Mouse (Mus musculus): ENCODE data around the gene Cntd1.
A peak's percentile ranks its signal among the peaks of the same experiment; 100 is the strongest.
"Not testable (repeated sequence)": the region's sequence is repeated elsewhere in the genome, so short reads cannot be mapped to it uniquely, and the experiment has no call there.

The Cntd1 gene

GRCm38 (mm10) chr11:101291231-101291630 is 12.4 kb downstream of the Cntd1 start:
- DNase-seq = no peak

GRCm38 (mm10) chr11:101295191-101295590 is 16.4 kb downstream of the Cntd1 start:
- DNase-seq = no peak

DNA sequence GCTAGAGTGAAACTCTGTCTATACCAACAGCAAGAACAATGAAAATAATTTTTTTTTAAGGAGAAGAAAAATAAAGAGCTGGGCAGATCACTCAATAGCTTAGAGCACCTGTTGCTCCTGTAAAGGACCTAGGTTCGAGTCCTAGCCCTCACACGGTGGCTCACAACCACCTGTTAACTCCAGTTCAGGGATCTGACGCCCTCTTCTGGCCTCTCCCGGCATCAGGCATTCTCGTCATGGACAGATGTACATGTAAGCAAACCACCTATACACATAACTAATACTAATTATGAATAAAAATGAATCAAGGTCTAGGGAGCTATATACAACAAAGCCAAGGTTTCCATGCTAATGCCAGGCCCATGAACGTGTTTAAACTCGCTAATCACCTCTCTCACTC is 22.1 kb downstream of the Cntd1 start:
- no peak for DNase-seq

GRCm38 (mm10) chr11:101301299-101302003 is 22.6 kb downstream of the Cntd1 start:
- DNase-seq = no peak

GRCm38 (mm10) chr11:101302004-101302798 is 23.4 kb downstream of the Cntd1 start, which contains the start of gene Becn1:
Gene Becn1, minus strand, starts transcription at chr11:101302286.
- peak; percentile 99 for DNase-seq

- DNase-seq = no peak
Measured at GRCm38 (mm10) chr11:101307744-101308143, 28.9 kb downstream of the Cntd1 start.

DNA sequence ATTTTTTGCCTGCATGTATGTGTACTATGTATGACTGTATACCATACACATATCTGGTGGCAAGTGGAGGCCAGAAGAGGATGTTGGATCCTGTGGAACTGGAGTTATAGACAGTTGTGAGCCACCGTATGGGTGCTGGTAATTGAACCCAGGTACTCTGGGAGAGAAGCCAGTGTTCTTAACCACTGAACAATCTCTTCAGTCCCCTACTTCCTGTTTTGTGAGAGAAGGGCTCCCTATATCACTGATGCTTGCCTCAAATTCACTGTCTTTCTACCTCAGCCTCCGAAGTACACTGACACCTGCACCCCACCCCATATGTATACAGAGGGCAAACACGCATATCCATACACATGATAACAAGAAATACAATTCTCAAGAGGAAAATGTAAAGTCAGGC is 32.3 kb downstream of the Cntd1 start:
- no peak for DNase-seq

GRCm38 (mm10) chr11:101312150-101312549 is 33.3 kb downstream of the Cntd1 start:
- no peak for DNase-seq

- DNase-seq = no peak
Measured at GRCm38 (mm10) chr11:101314567-101314966, 35.8 kb downstream of the Cntd1 start.

- no peak for DNase-seq
Measured at GRCm38 (mm10) chr11:101315082-101315650, 36.4 kb downstream of the Cntd1 start.

GRCm38 (mm10) chr11:101315665-101316500 is 37.1 kb downstream of the Cntd1 start, which contains the start of gene Psme3:
Gene Psme3, plus strand, starts transcription at chr11:101316213.
- peak; percentile 90 for DNase-seq

GRCm38 (mm10) chr11:101316501-101316917 is 37.7 kb downstream of the Cntd1 start:
- DNase-seq = peak; percentile 33

- peak; percentile 75 for DNase-seq
Measured at GRCm38 (mm10) chr11:101323609-101324008, 44.8 kb downstream of the Cntd1 start.

- DNase-seq = no peak
Measured at GRCm38 (mm10) chr11:101324763-101325162, 46.0 kb downstream of the Cntd1 start, which contains the start of gene Aoc2. Gene Aoc2, plus strand, starts transcription at chr11:101325063.

GRCm38 (mm10) chr11:101325201-101325600 is 46.4 kb downstream of the Cntd1 start:
- not testable (repeated sequence) for DNase-seq

DNA sequence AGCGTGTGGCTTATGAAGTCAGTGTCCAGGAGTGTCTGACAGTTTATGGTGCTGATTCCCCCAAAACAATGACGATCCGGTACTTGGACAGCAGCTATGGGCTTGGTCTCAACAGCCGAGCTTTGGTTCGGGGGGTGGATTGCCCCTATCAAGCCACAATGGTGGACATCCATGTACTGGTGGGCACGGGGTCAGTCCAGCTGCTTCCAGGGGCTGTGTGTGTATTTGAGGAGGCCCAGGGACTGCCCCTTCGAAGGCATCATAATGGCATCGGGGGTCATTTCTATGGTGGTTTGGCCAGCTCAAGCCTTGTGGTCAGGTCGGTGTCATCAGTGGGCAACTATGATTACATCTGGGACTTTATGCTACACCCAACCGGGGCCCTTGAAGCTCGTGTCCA is 47.3 kb downstream of the Cntd1 start:
- DNase-seq = no peak

DNA sequence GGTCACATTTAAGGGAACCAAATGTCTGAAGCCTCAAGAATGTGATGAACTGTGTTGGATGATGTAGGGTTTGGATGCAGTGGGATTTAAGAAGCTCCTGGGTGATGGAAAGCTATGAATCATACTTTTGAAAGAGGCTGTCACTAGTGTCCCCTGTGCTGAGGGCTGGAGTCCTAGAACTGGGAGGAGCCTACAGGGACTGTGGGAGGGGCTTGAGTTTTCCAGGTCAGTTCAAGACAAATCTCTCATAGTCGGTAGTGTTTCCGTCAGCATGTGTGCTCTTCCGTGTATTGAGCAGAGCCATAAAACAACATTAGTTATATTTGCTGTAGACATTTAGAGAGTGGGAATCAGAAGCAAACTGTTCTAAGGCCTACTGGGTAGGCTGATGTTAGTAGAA is 48.5 kb downstream of the Cntd1 start:
- no peak for DNase-seq

GRCm38 (mm10) chr11:101328941-101329635 is 50.3 kb downstream of the Cntd1 start:
- DNase-seq = no peak

- no peak for DNase-seq
Measured at GRCm38 (mm10) chr11:101330371-101330924, 51.6 kb downstream of the Cntd1 start, which contains the start of gene Aoc3. Gene Aoc3, plus strand, starts transcription at chr11:101330605.

GRCm38 (mm10) chr11:101330961-101331360 is 52.1 kb downstream of the Cntd1 start:
- not testable (repeated sequence) for DNase-seq

DNA sequence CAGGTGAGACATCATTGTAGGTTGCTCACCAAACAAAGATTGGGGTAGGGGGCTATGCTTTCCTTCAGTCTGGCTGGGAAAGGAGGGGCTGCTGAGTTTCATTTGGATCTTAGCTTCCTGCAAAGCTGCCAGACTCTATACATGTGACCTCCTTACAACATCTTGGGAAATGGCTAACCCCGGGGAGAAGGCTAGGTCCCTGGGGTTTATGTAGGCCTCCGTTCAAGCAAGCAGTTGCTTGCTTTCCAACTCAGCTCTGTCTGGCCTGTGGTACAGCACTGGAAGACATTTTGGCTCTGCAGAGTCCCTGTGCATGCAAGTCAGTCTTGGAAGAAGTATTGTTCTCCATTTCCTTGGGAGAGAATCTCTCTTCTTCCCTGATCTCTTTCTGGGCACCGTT is 53.7 kb downstream of the Cntd1 start:
- DNase-seq = no peak

DNA sequence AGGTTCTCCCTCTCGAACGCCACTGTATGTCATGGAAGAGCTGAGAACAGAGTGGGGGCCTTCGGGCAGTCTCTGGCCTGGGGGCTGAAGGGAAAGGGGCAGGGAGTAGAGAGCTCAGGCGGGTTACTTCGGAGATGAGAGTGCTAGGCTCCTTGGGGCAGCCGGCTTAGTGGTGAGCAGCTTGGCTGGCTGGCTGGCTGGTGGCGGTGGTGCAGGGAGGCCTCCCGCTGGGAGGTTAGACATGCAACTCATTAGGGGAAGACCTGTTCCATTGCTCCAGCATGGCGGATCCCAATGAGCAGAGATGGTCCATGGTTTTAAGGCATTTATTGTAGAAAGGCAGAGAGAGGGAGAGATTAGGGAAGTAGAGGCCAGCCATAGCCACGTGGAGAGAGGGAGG is 55.2 kb downstream of the Cntd1 start:
- DNase-seq = no peak

Measured in right cerebral cortex, postnatal 4 days (tissue).